Mouse (Mus musculus): ENCODE measurements at regions not wholly inside any gene's neighbourhood (a gene's known extent, or its start where the extent isn't known, plus 50 kb on each side); places are given as distances from the start of the nearest gene placed in this dataset.

GRCm38 (mm10) chr9:122595120-122595943 is 151.8 kb upstream of the Topaz1 start:
- H3K4me3 ChIP-seq: peak overlapping the region; percentile 5; the same call in 1 of the 2 replicates
- H3K9me3 ChIP-seq: no peaks in the 10 kb centered on the region
- no peak overlapping the region for H3K27ac ChIP-seq
- H3K27me3 ChIP-seq: peaks cover 32% of the 10 kb centered on the region
- H3K9ac ChIP-seq: no peak overlapping the region
- H3K4me1 ChIP-seq: peaks cover 8% of the 10 kb centered on the region; the same call in 1 of the 2 replicates
- no peaks in the 10 kb centered on the region for H3K36me3 ChIP-seq
- no peak for ATAC-seq (ENCODE audit: insufficient number of reproducible peaks, low FRiP score, low TSS enrichment, low read depth)
- H3K4me2 ChIP-seq: peak overlapping the region; percentile 26; the same call in 1 of the 2 replicates
- 5% methylated on average over 30 of the region's 31 CpGs for whole genome bisulfite sequencing

GRCm38 (mm10) chr9:122603106-122603505 is 144.0 kb upstream of the Topaz1 start:
- Histone ChIP-seq H3K4me2 (no peak overlapping the region), H3K9me3 (no peaks in the 10 kb centered on the region), H3K36me3 (no peaks in the 10 kb centered on the region), H3K27me3 (peaks cover 4% of the 10 kb centered on the region; the same call in 1 of the 2 replicates), H3K4me3 (no peak overlapping the region), H3K4me1 (no peaks in the 10 kb centered on the region), H3K9ac (no peak overlapping the region), H3K27ac (no peak overlapping the region)
- no peak for ATAC-seq (ENCODE audit: insufficient number of reproducible peaks, low FRiP score, low TSS enrichment, low read depth)
- WGBS: 83% methylated on average over 2 of the region's 2 CpGs

- ATAC-seq (ENCODE audit: insufficient number of reproducible peaks, low FRiP score, low TSS enrichment, low read depth): no peak
- Histone ChIP-seq H3K4me2 (no peak overlapping the region), H3K4me3 (no peak overlapping the region), H3K27me3 (no peaks in the 10 kb centered on the region), H3K9me3 (no peaks in the 10 kb centered on the region), H3K36me3 (no peaks in the 10 kb centered on the region), H3K27ac (no peak overlapping the region), H3K9ac (no peak overlapping the region), H3K4me1 (no peaks in the 10 kb centered on the region)
- WGBS: 81% methylated on average over 5 of the region's 5 CpGs
These were observed 137.5 kb upstream of the Topaz1 start for GRCm38 (mm10) chr9:122609616-122610015.

GRCm38 (mm10) chr9:122610918-122611317 is 136.2 kb upstream of the Topaz1 start:
- Histone ChIP-seq H3K4me1 (peaks cover 4% of the 10 kb centered on the region; the same call in 1 of the 2 replicates), H3K36me3 (no peaks in the 10 kb centered on the region), H3K4me3 (no peak overlapping the region), H3K27me3 (no peaks in the 10 kb centered on the region), H3K27ac (no peak overlapping the region), H3K9ac (no peak overlapping the region), H3K9me3 (no peaks in the 10 kb centered on the region), H3K4me2 (no peak overlapping the region)
- WGBS: 89% methylated on average over 10 of the region's 10 CpGs
- ATAC-seq (ENCODE audit: insufficient number of reproducible peaks, low FRiP score, low TSS enrichment, low read depth): no peak

- no peak overlapping the region for H3K4me2 ChIP-seq
- WGBS: 18% methylated on average over 5 of the region's 5 CpGs
- no peaks in the 10 kb centered on the region for H3K27me3 ChIP-seq
- ATAC-seq (ENCODE audit: insufficient number of reproducible peaks, low FRiP score, low TSS enrichment, low read depth): peak; percentile 49; the same call in 1 of the 2 replicates
- H3K4me3 ChIP-seq: no peak overlapping the region
- no peaks in the 10 kb centered on the region for H3K36me3 ChIP-seq
- no peak overlapping the region for H3K9ac ChIP-seq
- H3K4me1 ChIP-seq: peaks cover 4% of the 10 kb centered on the region; the same call in 1 of the 2 replicates
- H3K9me3 ChIP-seq: no peaks in the 10 kb centered on the region
- no peak overlapping the region for H3K27ac ChIP-seq
These were observed 132.4 kb upstream of the Topaz1 start for GRCm38 (mm10) chr9:122614579-122615252.

- WGBS: 20% methylated on average over 4 of the region's 4 CpGs
- Histone ChIP-seq H3K4me1 (peaks cover 4% of the 10 kb centered on the region; the same call in 1 of the 2 replicates), H3K27me3 (no peaks in the 10 kb centered on the region), H3K9ac (no peak overlapping the region), H3K4me3 (no peak overlapping the region), H3K36me3 (no peaks in the 10 kb centered on the region), H3K27ac (no peak overlapping the region), H3K9me3 (no peaks in the 10 kb centered on the region), H3K4me2 (no peak overlapping the region)
- ATAC-seq (ENCODE audit: insufficient number of reproducible peaks, low FRiP score, low TSS enrichment, low read depth): no peak
These were observed 131.8 kb upstream of the Topaz1 start for GRCm38 (mm10) chr9:122615351-122615750.

GRCm38 (mm10) chr9:122617793-122618192 is 129.4 kb upstream of the Topaz1 start:
- Histone ChIP-seq H3K27ac (peak overlapping the region; percentile 63), H3K4me3 (no peak overlapping the region), H3K4me2 (no peak overlapping the region), H3K9me3 (no peaks in the 10 kb centered on the region), H3K9ac (no peak overlapping the region), H3K27me3 (no peaks in the 10 kb centered on the region), H3K4me1 (peaks cover 4% of the 10 kb centered on the region; the same call in 1 of the 2 replicates), H3K36me3 (no peaks in the 10 kb centered on the region)
- ATAC-seq (ENCODE audit: insufficient number of reproducible peaks, low FRiP score, low TSS enrichment, low read depth): no peak
- 22% methylated on average over 3 of the region's 3 CpGs for WGBS

- no peak overlapping the region for H3K9ac ChIP-seq
- ATAC-seq (ENCODE audit: insufficient number of reproducible peaks, low FRiP score, low TSS enrichment, low read depth): no peak
- H3K4me3 ChIP-seq: no peak overlapping the region
- H3K9me3 ChIP-seq: no peaks in the 10 kb centered on the region
- H3K36me3 ChIP-seq: no peaks in the 10 kb centered on the region
- peaks cover 12% of the 10 kb centered on the region for H3K4me1 ChIP-seq
- no peak overlapping the region for H3K4me2 ChIP-seq
- 90% methylated on average over 1 of the region's 1 CpGs for WGBS
- peaks cover 3% of the 10 kb centered on the region; the same call in 1 of the 2 replicates for H3K27me3 ChIP-seq
- H3K27ac ChIP-seq: no peak overlapping the region
These were observed 122.1 kb upstream of the Topaz1 start for GRCm38 (mm10) chr9:122625081-122625480.

GRCm38 (mm10) chr9:122626346-122626745 is 120.8 kb upstream of the Topaz1 start:
- no peak for ATAC-seq (ENCODE audit: insufficient number of reproducible peaks, low FRiP score, low TSS enrichment, low read depth)
- H3K36me3 ChIP-seq: no peaks in the 10 kb centered on the region
- WGBS: 73% methylated on average over 6 of the region's 6 CpGs

GRCm38 (mm10) chr9:122629171-122629904 is 117.8 kb upstream of the Topaz1 start:
- no peak overlapping the region for H3K27ac ChIP-seq
- peaks cover 12% of the 10 kb centered on the region for H3K4me1 ChIP-seq
- H3K27me3 ChIP-seq: peaks cover 3% of the 10 kb centered on the region
- 12% methylated on average over 18 of the region's 18 CpGs for WGBS
- no peaks in the 10 kb centered on the region for H3K36me3 ChIP-seq
- no peak overlapping the region for H3K9ac ChIP-seq
- no peaks in the 10 kb centered on the region for H3K9me3 ChIP-seq
- no peak overlapping the region for H3K4me3 ChIP-seq
- H3K4me2 ChIP-seq: no peak overlapping the region
- no peak; the same call in 1 of the 2 replicates for ATAC-seq (ENCODE audit: insufficient number of reproducible peaks, low FRiP score, low TSS enrichment, low read depth)

More at GRCm38 (mm10) chr9:122626346-122626745, 120.8 kb upstream of the Topaz1 start:
- peaks cover 12% of the 10 kb centered on the region for H3K4me1 ChIP-seq
- H3K9me3 ChIP-seq: no peaks in the 10 kb centered on the region
- no peak overlapping the region for H3K27ac ChIP-seq
- H3K9ac ChIP-seq: no peak overlapping the region
- no peak overlapping the region for H3K4me2 ChIP-seq
- H3K27me3 ChIP-seq: peaks cover 3% of the 10 kb centered on the region; the same call in 1 of the 2 replicates
- H3K4me3 ChIP-seq: no peak overlapping the region

- Histone ChIP-seq H3K4me3 (no peak overlapping the region), H3K4me2 (no peak overlapping the region), H3K27me3 (peaks cover 3% of the 10 kb centered on the region), H3K36me3 (no peaks in the 10 kb centered on the region), H3K4me1 (peaks cover 20% of the 10 kb centered on the region), H3K27ac (no peak overlapping the region), H3K9ac (no peak overlapping the region), H3K9me3 (no peaks in the 10 kb centered on the region)
- 75% methylated on average over 9 of the region's 9 CpGs for WGBS
- no peak for ATAC-seq (ENCODE audit: insufficient number of reproducible peaks, low FRiP score, low TSS enrichment, low read depth)
These were observed 115.4 kb upstream of the Topaz1 start for GRCm38 (mm10) chr9:122631793-122632192.
